Mouse (Mus musculus) brain, embryonic 14.5 days (tissue): ENCODE measurements around the gene Chmp5.

Experiments used
- CTCF ChIP-seq: fragments of 200-500 bp; IDR thresholded peaks from 2 replicates; pipeline ENCODE4 v1.5.1; 2012; ENCODE audit warnings: inconsistent platforms, mild to moderate bottlenecking, moderate library complexity, borderline replicate concordance; ENCODE audit not compliant: insufficient read depth, insufficient read length; ENCODE audit errors: extremely low read depth
- POLR2A ChIP-seq: fragments of 200-500 bp; IDR thresholded peaks from 2 replicates; pipeline ENCODE4 v1.6.1; 2012; ENCODE audit warnings: mild to moderate bottlenecking, inconsistent platforms, borderline replicate concordance; ENCODE audit not compliant: poor library complexity, insufficient read depth, insufficient read length, severe bottlenecking; ENCODE audit errors: extremely low read depth

DNA sequence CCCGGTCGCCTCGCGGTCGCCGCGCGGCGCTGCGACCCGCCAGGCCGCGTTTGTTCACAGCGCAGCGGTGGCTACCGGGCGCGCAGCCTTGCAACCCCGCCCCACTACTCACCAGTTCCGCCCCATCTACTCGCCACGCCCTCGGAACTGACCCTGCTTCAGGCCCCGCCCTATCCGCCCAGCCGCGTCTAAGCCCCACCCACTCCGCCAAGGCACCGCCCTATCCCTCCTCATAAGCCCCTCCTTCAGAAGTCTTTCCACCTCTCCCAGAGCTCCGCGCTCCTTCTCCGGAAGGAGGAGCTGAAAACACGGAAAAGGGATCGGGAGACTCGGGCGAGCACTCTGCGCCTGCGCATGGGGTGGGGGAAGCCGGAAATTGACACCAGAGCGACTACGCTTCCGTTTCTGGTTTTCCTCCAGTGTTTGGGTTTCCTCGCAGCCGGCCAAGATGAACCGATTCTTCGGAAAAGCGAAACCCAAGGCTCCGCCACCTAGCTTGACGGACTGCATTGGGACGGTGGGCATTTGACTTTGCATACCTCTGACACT lies at the start of gene Chmp5, which contains the start of gene Bag1:
- TF ChIP-seq POLR2A (peak; percentile 97), CTCF (no peak)
